Mouse (Mus musculus) stomach, postnatal 0 days (tissue): ENCODE data around the gene Cd36.

Experiments used
- CTCF ChIP-seq: IDR thresholded peaks from 2 replicates; pipeline ENCODE4 v1.5.1; 2016; ENCODE audit warnings: antibody characterized with exemption, low read depth, mild to moderate bottlenecking, moderate library complexity
- EP300 ChIP-seq: optimal IDR thresholded peaks from 2 replicates; pipeline ENCODE3; 2016; ENCODE audit warnings: antibody characterized with exemption

- TF ChIP-seq CTCF = no peak
- no peak for TF ChIP-seq EP300
Observed at GRCm38 (mm10) chr5:17836408-17836807, 52.2 kb downstream of the Cd36 start.
